Mouse (Mus musculus) neutrophil, adult 59 days (primary cell): ENCODE results near the gene Smtnl2. TPM values are rescaled to one million over a fixed set of nuclear protein-coding genes. Genes with fewer than 3 reads are reported as not detected.

Experiments used
- total RNA-seq, 2 experiments: library from RNA; stranded (reverse); gene quantifications; 1 replicate in 1 of 2; 2 replicates in 1 of 2; pipeline ENCODE4 v1.2.4; 2023

Smtnl2 gene
- under 1 TPM; 0.33 to 0.37 TPM for total RNA-seq

GRCm38 (mm10) chr11:72411093-72411921 lies at the start of gene Smtnl2:
Gene Smtnl2, minus strand, starts transcription at chr11:72411713.

GRCm38 (mm10) chr11:72440965-72441664 lies 29.6 kb upstream of the Smtnl2 start, which contains the start of gene Mybbp1a:
Gene Mybbp1a, plus strand, starts transcription at chr11:72441355.

GRCm38 (mm10) chr11:72434963-72435693 lies 23.6 kb upstream of the Smtnl2 start, which contains the start of gene Ggt6:
Gene Ggt6, plus strand, starts transcription at chr11:72435526.

GRCm38 (mm10) chr11:72362347-72362741 lies 49.2 kb downstream of the Smtnl2 start, which contains the start of gene Tekt1:
Gene Tekt1, minus strand, starts transcription at chr11:72362442.

Other genes with a start within 250 kb of the Smtnl2 start
- gene Gm43951, start 204.9 kb downstream of the Smtnl2 start, total RNA-seq = under 1 TPM; 0.53 to 0.62 TPM
- gene 4933427D14Rik, start 204.3 kb downstream of the Smtnl2 start, total RNA-seq = 10 to 100 TPM in 1 of 2 experiments, 1 to 10 TPM in 1; 8.8 to 10.5 TPM
- 10 to 100 TPM; 47.9 to 49.6 TPM for gene Txndc17, start 204.2 kb downstream of the Smtnl2 start, total RNA-seq
- 10 to 100 TPM; 27.1 to 28.2 TPM for gene Med31, start 196.1 kb downstream of the Smtnl2 start, total RNA-seq
- 1 to 10 TPM; 1.4 to 1.6 TPM for gene Slc13a5, start 144.5 kb downstream of the Smtnl2 start, total RNA-seq
- gene Xaf1, start 110.1 kb downstream of the Smtnl2 start, total RNA-seq = 10 to 100 TPM; 12.2 to 15.3 TPM
- not detected for gene Fbxo39, start 97.3 kb downstream of the Smtnl2 start, total RNA-seq
- gene Tekt1, start 49.3 kb downstream of the Smtnl2 start, total RNA-seq = not detected
- not detected for gene Ggt6, start 23.8 kb upstream of the Smtnl2 start, total RNA-seq
- 10 to 100 TPM; 34.2 to 42.5 TPM for gene Mybbp1a, start 29.6 kb upstream of the Smtnl2 start, total RNA-seq
- gene Spns2, start 78.2 kb upstream of the Smtnl2 start, total RNA-seq = 1 to 10 TPM; 1.2 to 1.3 TPM
- 10 to 100 TPM in 1 of 2 experiments, 1 to 10 TPM in 1; 8.7 to 10.8 TPM for gene Spns3, start 138.8 kb upstream of the Smtnl2 start, total RNA-seq
- gene Ube2g1, start 195.6 kb upstream of the Smtnl2 start, total RNA-seq = 10 to 100 TPM; 19.6 to 19.9 TPM